Comparison of ENCODE assay signal across 27 mouse cellular contexts in genomic region chr16:35539041-35539440, GRCm38 (mm10). TPM values are rescaled to one million over a fixed set of nuclear protein-coding genes. Genes with fewer than 3 reads are reported as not detected.
A peak's percentile ranks its signal among the peaks of the same experiment; 100 is the strongest.
DNase-seq lines count a peak whose midpoint lies in the region; ATAC-seq lines count a peak whose summit lies in the region.
"Had no signal": no experiment of that assay in that cellular context is flagged by ENCODE, and none has a peak within 500 bp of the region (broad histone marks: within the 10 kb centered on the region; RNA-seq: fewer than 3 reads in every experiment).

No protein-coding gene starts in this region.

- H3K4me3 ChIP-seq in kidney, embryonic 16.5 days (ENCODE audit: low read length) = no peak overlapping the region
- H3K4me3 ChIP-seq: forebrain, embryonic 10.5 days; forebrain, embryonic 13.5 days; heart, embryonic 12.5 days; heart, embryonic 15.5 days; hindbrain, embryonic 10.5 days; hindbrain, embryonic 13.5 days had no signal

- no peak overlapping the region for H3K4me2 ChIP-seq in kidney, embryonic 16.5 days (replicated peaks; ENCODE audit: low read depth, low read length)
- H3K4me2 ChIP-seq: heart, embryonic 12.5 days; heart, embryonic 15.5 days had no signal

- no peak overlapping the region for H3K27ac ChIP-seq in kidney, embryonic 16.5 days (ENCODE audit: low read length)
- H3K27ac ChIP-seq: forebrain, embryonic 10.5 days; forebrain, embryonic 13.5 days; heart, embryonic 15.5 days; hindbrain, embryonic 10.5 days; hindbrain, embryonic 13.5 days had no signal

- DNase-seq in kidney, adult 11 months = peak; percentile 24
- no peak for DNase-seq in kidney, adult 18-20 months
- peak; percentile 22 for DNase-seq in kidney, adult 9 months
- DNase-seq in kidney, postnatal 36 days = peak; percentile 34 to 35
- no peak for DNase-seq in layer of hippocampus, postnatal 14 days (ENCODE audit: low spot score in 2 of 2)
- DNase-seq: adrenal gland, adult 2 months; adrenal gland, postnatal 14 days; cerebellum, adult 18-20 months; cerebellum, adult 9-10 months; cerebellum, postnatal 14 days; gastrocnemius, postnatal 10 days; gastrocnemius, postnatal 36 days; heart, postnatal 10 days; heart, postnatal 36 days had no signal

- peaks cover 20% of the 10 kb centered on the region for H3K4me1 ChIP-seq in kidney, embryonic 16.5 days (ENCODE audit: insufficient read depth, low read length)

- H3K36me3 ChIP-seq in kidney, embryonic 16.5 days (ENCODE audit: insufficient read depth, low read length) = no peaks in the 10 kb centered on the region
- H3K36me3 ChIP-seq: heart, embryonic 12.5 days; heart, embryonic 15.5 days; hindbrain, embryonic 13.5 days had no signal

- 51% methylated on average over 10 of the region's 10 CpGs for whole genome bisulfite sequencing in kidney, embryonic 16.5 days

- H3K9ac ChIP-seq in kidney, embryonic 16.5 days (replicated peaks; ENCODE audit: low read length) = no peak overlapping the region
- H3K9ac ChIP-seq: heart, embryonic 12.5 days; heart, embryonic 15.5 days had no signal

- ATAC-seq in kidney, embryonic 16.5 days (ENCODE audit: low FRiP score, low TSS enrichment) = no peak
- ATAC-seq: CD4-positive, CD25-positive, alpha-beta regulatory T cell, adult 4 months; forebrain, embryonic 13.5 days; forebrain, embryonic 16.5 days; hindbrain, embryonic 16.5 days had no signal

- H3K27me3 ChIP-seq in kidney, embryonic 16.5 days (ENCODE audit: insufficient read depth, low read length) = peaks cover 28% of the 10 kb centered on the region

- no peaks in the 10 kb centered on the region for H3K9me3 ChIP-seq in kidney, embryonic 16.5 days (ENCODE audit: low read length)
- H3K9me3 ChIP-seq: forebrain, embryonic 10.5 days; forebrain, embryonic 13.5 days; heart, embryonic 12.5 days; heart, embryonic 15.5 days; hindbrain, embryonic 10.5 days; hindbrain, embryonic 13.5 days had no signal

RNA-seq across cellular contexts. Expression of gene Sema5b, which starts 1.9 kb away (rescaled TPM):
- 6.4 and 7.3 TPM in 2 replicates for polyA plus RNA-seq in kidney, embryonic 16.5 days (2015; fragmentation: Nextera tagmentation; extraction: Ambion mirVana)
- 10 to 100 TPM; 20.7 to 21.7 TPM for total RNA-seq in layer of hippocampus, postnatal 14 days (2021)
- total RNA-seq: granulocyte monocyte progenitor cell, adult 5-6 weeks; MEL had no signal
- polyA plus RNA-seq: C2C12; CD4-positive, CD25-positive, alpha-beta regulatory T cell, adult 4 months had no signal

RNA-seq across cellular contexts. Expression of gene Pdia5, which starts 48.4 kb away (rescaled TPM):
- 52.5 and 62.0 TPM in 2 replicates for polyA plus RNA-seq in kidney, embryonic 16.5 days (2015; fragmentation: Nextera tagmentation; extraction: Ambion mirVana)
- total RNA-seq in layer of hippocampus, postnatal 14 days (2021) = 1 to 10 TPM; 3.5 to 4.4 TPM
- total RNA-seq: MEL had no signal
- polyA plus RNA-seq: CD4-positive, CD25-positive, alpha-beta regulatory T cell, adult 4 months had no signal

Comparison
In these comparisons a context has a peak if more than half of its experiments do, and no peak if none do; other contexts are left out.
1. DNase-seq: peak in kidney, adult 11 months (single experiment), kidney, adult 9 months (single experiment) and kidney, postnatal 36 days (2 of 2); none in kidney, adult 18-20 months (single experiment) and layer of hippocampus, postnatal 14 days (0 of 2).